Mouse (Mus musculus) embryonic facial prominence, embryonic 10.5 days (tissue): ENCODE measurements around the gene Efr3b. TPM values are rescaled to one million over a fixed set of nuclear protein-coding genes. Genes with fewer than 3 reads are reported as not detected.
"Not testable (repeated sequence)": the region's sequence is repeated elsewhere in the genome, so short reads cannot be mapped to it uniquely, and the experiment has no call there.

Source experiments
- DNase-seq: peaks from one replicate; pipeline ENCODE4 v3.0.0-alpha.2; 2017; ENCODE audit warnings: low spot score
- H3K27ac ChIP-seq: fragments of 300-500 bp; sonication (generic); replicated peaks from 2 replicates; pipeline ENCODE4 v1.5.1; 2016; ENCODE audit warnings: mild to moderate bottlenecking
- H3K27me3 ChIP-seq: fragments of 300-500 bp; sonication (generic); replicated peaks from 2 replicates; pipeline ENCODE4 v1.6.1; 2016; ENCODE audit warnings: low read depth, mild to moderate bottlenecking; ENCODE audit not compliant: poor library complexity, severe bottlenecking
- H3K36me3 ChIP-seq: fragments of 300-500 bp; sonication (generic); replicated peaks from 2 replicates; pipeline ENCODE4 v1.6.1; 2016; ENCODE audit warnings: mild to moderate bottlenecking, moderate library complexity
- H3K4me1 ChIP-seq: fragments of 300-500 bp; sonication (generic); 2 replicates; pipeline ENCODE4 v1.6.1; 2016
- H3K4me3 ChIP-seq: fragments of 300-500 bp; sonication (generic); 2 replicates; pipeline ENCODE4 v1.5.1; 2016; ENCODE audit warnings: mild to moderate bottlenecking, moderate library complexity
- H3K9me3 ChIP-seq: fragments of 300-500 bp; sonication (generic); 2 replicates; pipeline ENCODE4 v1.6.1; 2016; ENCODE audit warnings: mild to moderate bottlenecking
- WGBS: fragments of 180-500 bp; shearing (Covaris S2); methylation state at CpG from one replicate; pipeline ENCODE4 v1.1.7; 2016; 5-methylcytosine and 5-hydroxymethylcytosine counted together
- polyA plus RNA-seq: library from polyadenylated mRNA; unstranded; fragments of >200 nt; fragmentation: Nextera tagmentation; extraction: Ambion mirVana; gene quantifications from 2 replicates; pipeline ENCODE4 v1.2.1, GENCODE M21; 2016

Efr3b gene
- polyA plus RNA-seq, 1 experiment from 2014 or later = 8.4 TPM

- H3K27ac ChIP-seq = no peak overlapping the region
- H3K27me3 ChIP-seq = no peaks in the 10 kb centered on the region
- H3K9me3 ChIP-seq = no peaks in the 10 kb centered on the region
- peaks cover 8% of the 10 kb centered on the region; the same call in 1 of the 2 replicates for H3K36me3 ChIP-seq
- WGBS = 89% methylated on average over 9 of the region's 9 CpGs
- no peak overlapping the region for H3K4me3 ChIP-seq
- DNase-seq = no peak
- H3K4me1 ChIP-seq = no peaks in the 10 kb centered on the region
Measured at GRCm38 (mm10) chr12:3996749-3997148, 42.0 kb downstream of the Efr3b start.

GRCm38 (mm10) chr12:3991047-3991446, 47.7 kb downstream of the Efr3b start:
- 87% methylated on average over 3 of the region's 3 CpGs for WGBS
- H3K27ac ChIP-seq = no peak overlapping the region
- H3K36me3 ChIP-seq = peaks cover 4% of the 10 kb centered on the region; the same call in 1 of the 2 replicates
- H3K27me3 ChIP-seq = no peaks in the 10 kb centered on the region
- no peak overlapping the region for H3K4me3 ChIP-seq
- peaks cover 4% of the 10 kb centered on the region for H3K4me1 ChIP-seq
- no peak for DNase-seq
- no peaks in the 10 kb centered on the region for H3K9me3 ChIP-seq

- Histone ChIP-seq H3K4me1 (peaks cover 4% of the 10 kb centered on the region), H3K36me3 (peaks cover 4% of the 10 kb centered on the region; the same call in 1 of the 2 replicates), H3K27ac (peak overlapping the region; percentile 44; the same call in 1 of the 2 replicates), H3K27me3 (no peaks in the 10 kb centered on the region), H3K4me3 (no peak overlapping the region), H3K9me3 (no peaks in the 10 kb centered on the region)
- 47% methylated on average over 2 of the region's 2 CpGs for WGBS
- DNase-seq = no peak
Measured at GRCm38 (mm10) chr12:3989943-3990342, 48.8 kb downstream of the Efr3b start.

- WGBS = 86% methylated on average over 9 of the region's 9 CpGs
- peaks cover 22% of the 10 kb centered on the region for H3K4me1 ChIP-seq
- DNase-seq = no peak
- no peak overlapping the region for H3K27ac ChIP-seq
- no peaks in the 10 kb centered on the region for H3K9me3 ChIP-seq
- H3K36me3 ChIP-seq = 0 out of 2 replicates have a peak, but pooled peaks cover 2% of the 10 kb centered on the region
- H3K4me3 ChIP-seq = no peak overlapping the region
- H3K27me3 ChIP-seq = peaks cover 21% of the 10 kb centered on the region
Measured at GRCm38 (mm10) chr12:3984446-3984845, 54.3 kb downstream of the Efr3b start.

GRCm38 (mm10) chr12:3983736-3984135, 55.0 kb downstream of the Efr3b start:
- peaks cover 22% of the 10 kb centered on the region for H3K4me1 ChIP-seq
- 0% methylated on average over 1 of the region's 1 CpGs for WGBS
- H3K9me3 ChIP-seq = no peaks in the 10 kb centered on the region
- 0 out of 2 replicates have a peak, but pooled peaks cover 2% of the 10 kb centered on the region for H3K36me3 ChIP-seq
- no peak overlapping the region for H3K27ac ChIP-seq
- no peak overlapping the region for H3K4me3 ChIP-seq
- H3K27me3 ChIP-seq = peaks cover 21% of the 10 kb centered on the region
- DNase-seq = peak; percentile 77

- peak; percentile 18 for DNase-seq
- H3K4me1 ChIP-seq = peaks cover 22% of the 10 kb centered on the region
- peaks cover 9% of the 10 kb centered on the region for H3K36me3 ChIP-seq
- H3K27ac ChIP-seq = no peak overlapping the region
- peak overlapping the region; percentile 68 for H3K4me3 ChIP-seq
- H3K9me3 ChIP-seq = no peaks in the 10 kb centered on the region
- peaks cover 21% of the 10 kb centered on the region for H3K27me3 ChIP-seq
- 18% methylated on average over 6 of the region's 6 CpGs for WGBS
Measured at GRCm38 (mm10) chr12:3982257-3982656, 56.5 kb downstream of the Efr3b start.

GRCm38 (mm10) chr12:3981350-3982131, 57.2 kb downstream of the Efr3b start:
- Histone ChIP-seq H3K27me3 (peaks cover 21% of the 10 kb centered on the region), H3K36me3 (peaks cover 16% of the 10 kb centered on the region), H3K4me3 (peak overlapping the region; percentile 68), H3K27ac (peak overlapping the region; percentile 59), H3K9me3 (no peaks in the 10 kb centered on the region), H3K4me1 (peaks cover 22% of the 10 kb centered on the region)
- under 1% methylated on average over 41 of the region's 41 CpGs for WGBS
- DNase-seq = peak; percentile 87

DNA sequence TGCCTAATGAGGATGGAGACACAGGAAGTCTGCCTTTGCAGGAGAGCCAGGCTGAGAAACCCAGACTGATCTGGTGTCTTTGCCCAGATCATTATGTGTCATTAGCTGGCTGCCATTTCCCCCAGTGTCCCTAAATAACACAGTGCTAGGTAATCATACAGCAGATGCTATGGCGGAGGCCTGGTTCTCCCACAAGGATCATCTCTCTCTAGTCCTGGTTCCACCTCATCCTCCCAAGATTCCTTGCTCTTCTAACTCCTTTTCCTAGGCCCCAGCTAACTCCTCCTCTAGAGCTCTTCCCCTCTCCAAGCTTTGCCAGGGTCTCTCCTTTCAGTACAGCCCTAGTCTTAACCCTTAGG, 57.7 kb downstream of the Efr3b start:
- Histone ChIP-seq H3K27ac (peak overlapping the region; percentile 59), H3K4me3 (peak overlapping the region; percentile 68), H3K27me3 (peaks cover 21% of the 10 kb centered on the region), H3K36me3 (peaks cover 19% of the 10 kb centered on the region), H3K9me3 (no peaks in the 10 kb centered on the region), H3K4me1 (peaks cover 22% of the 10 kb centered on the region)
- no peak for DNase-seq
- 38% methylated on average over 1 of the region's 1 CpGs for WGBS

- not testable (repeated sequence) for DNase-seq, H3K9me3 ChIP-seq, H3K4me3 ChIP-seq, H3K27me3 ChIP-seq, H3K27ac ChIP-seq, H3K4me1 ChIP-seq
- peaks cover 48% of the 10 kb centered on the region for H3K36me3 ChIP-seq
- WGBS = 96% methylated on average over 6 of the region's 6 CpGs
Measured at GRCm38 (mm10) chr12:3973169-3973568, 65.5 kb downstream of the Efr3b start.

DNA sequence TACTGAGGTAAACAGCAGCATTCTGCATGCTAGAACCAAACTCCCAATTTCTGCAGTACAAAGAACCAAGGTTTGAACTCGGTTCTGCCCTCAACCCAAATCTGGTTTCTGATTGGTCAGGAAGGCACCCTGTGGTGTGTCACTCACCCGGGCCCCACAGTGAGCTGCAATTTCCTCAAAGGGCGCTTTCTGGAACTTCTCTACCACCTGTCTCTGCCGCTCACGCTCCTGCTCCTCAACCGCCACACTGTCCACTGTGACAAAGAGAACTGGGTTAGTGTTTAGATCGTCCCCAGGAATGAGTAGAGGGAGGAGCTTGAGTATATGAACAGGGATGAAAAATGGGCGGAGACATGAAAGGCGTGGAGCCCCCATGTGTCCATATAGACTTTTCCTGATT, 70.3 kb downstream of the Efr3b start:
- WGBS = 69% methylated on average over 9 of the region's 9 CpGs
- no peak for DNase-seq
- H3K9me3 ChIP-seq = no peaks in the 10 kb centered on the region
- H3K4me3 ChIP-seq = no peak overlapping the region
- H3K36me3 ChIP-seq = peaks cover 31% of the 10 kb centered on the region
- no peak overlapping the region for H3K27ac ChIP-seq
- H3K4me1 ChIP-seq = no peaks in the 10 kb centered on the region
- H3K27me3 ChIP-seq = no peaks in the 10 kb centered on the region

GRCm38 (mm10) chr12:3967196-3967595, 71.5 kb downstream of the Efr3b start:
- WGBS = 95% methylated on average over 4 of the region's 4 CpGs
- no peak overlapping the region for H3K4me3 ChIP-seq
- H3K36me3 ChIP-seq = peaks cover 31% of the 10 kb centered on the region
- DNase-seq = no peak
- H3K27ac ChIP-seq = no peak overlapping the region
- H3K27me3 ChIP-seq = no peaks in the 10 kb centered on the region
- H3K4me1 ChIP-seq = no peaks in the 10 kb centered on the region
- H3K9me3 ChIP-seq = no peaks in the 10 kb centered on the region

- peaks cover 8% of the 10 kb centered on the region for H3K27me3 ChIP-seq
- H3K36me3 ChIP-seq = no peaks in the 10 kb centered on the region
- DNase-seq = no peak
- peaks cover 15% of the 10 kb centered on the region for H3K4me1 ChIP-seq
- WGBS = 49% methylated on average over 4 of the region's 4 CpGs
- peak overlapping the region; percentile 71 for H3K4me3 ChIP-seq
- H3K27ac ChIP-seq = peak overlapping the region; percentile 93
- H3K9me3 ChIP-seq = 0 out of 2 replicates have a peak, but pooled peaks cover 3% of the 10 kb centered on the region
Measured at GRCm38 (mm10) chr12:3960553-3960952, 78.2 kb downstream of the Efr3b start.
